Mouse (Mus musculus) limb, embryonic 11.5 days (tissue): ENCODE measurements around the gene Schip1. TPM values are rescaled to one million over a fixed set of nuclear protein-coding genes. Genes with fewer than 3 reads are reported as not detected.

Experiments used
- ATAC-seq: fragments of 200-750 bp; cut with Nextera tagmentation; 2 replicates; pipeline ENCODE4 v1.8.0; 2017; ENCODE audit warnings: low read depth; ENCODE audit not compliant: insufficient number of reproducible peaks, low FRiP score, low TSS enrichment
- DNase-seq: peaks from one replicate; pipeline ENCODE4 v3.0.0-alpha.2; 2015; ENCODE audit warnings: low spot score
- H3K27ac ChIP-seq: fragments of 300-500 bp; sonication (generic); replicated peaks from 2 replicates; pipeline ENCODE4 v1.5.1; 2014; ENCODE audit warnings: low read depth, mild to moderate bottlenecking, low read length
- H3K27me3 ChIP-seq: fragments of 300-500 bp; sonication (generic); 2 replicates; pipeline ENCODE4 v1.6.1; 2014; ENCODE audit warnings: mild to moderate bottlenecking, low read length, mixed read lengths; ENCODE audit not compliant: control insufficient read depth, insufficient read depth
- H3K36me3 ChIP-seq: fragments of 300-500 bp; sonication (generic); 2 replicates; pipeline ENCODE4 v1.6.1; 2014; ENCODE audit warnings: mild to moderate bottlenecking, low read length, moderate library complexity, mixed read lengths; ENCODE audit not compliant: control insufficient read depth, insufficient read depth
- H3K4me1 ChIP-seq: fragments of 300-500 bp; sonication (generic); 2 replicates; pipeline ENCODE4 v1.6.1; 2014; ENCODE audit warnings: low read length, mixed read lengths; ENCODE audit not compliant: control insufficient read depth, insufficient read depth
- H3K4me2 ChIP-seq: fragments of 300-500 bp; sonication (generic); 2 replicates; pipeline ENCODE4 v1.6.1; 2014; ENCODE audit warnings: low read depth, mild to moderate bottlenecking, moderate library complexity; ENCODE audit not compliant: severe bottlenecking
- H3K4me3 ChIP-seq: fragments of 300-500 bp; sonication (generic); 2 replicates; pipeline ENCODE4 v1.5.1; 2014; ENCODE audit warnings: low read depth, low read length
- H3K9ac ChIP-seq: fragments of 300-500 bp; sonication (generic); 2 replicates; pipeline ENCODE4 v1.6.1; 2014; ENCODE audit warnings: mild to moderate bottlenecking, low read length
- H3K9me3 ChIP-seq: fragments of 300-500 bp; sonication (generic); 2 replicates; pipeline ENCODE4 v1.6.1; 2016; ENCODE audit warnings: low read length; ENCODE audit not compliant: control insufficient read depth
- WGBS: fragments of 180-500 bp; shearing (Covaris S2); extraction: QIAGEN DNeasy Blood & Tissue Kit; methylation state at CpG from one replicate; pipeline ENCODE4 v1.1.7; 2014; 5-methylcytosine and 5-hydroxymethylcytosine counted together
- polyA plus RNA-seq: library from polyadenylated mRNA; unstranded; fragments of >200 nt; fragmentation: Nextera tagmentation; extraction: Ambion mirVana; gene quantifications from 2 replicates; pipeline ENCODE4 v1.2.1, GENCODE M21; 2014

Gene Schip1
- polyA plus RNA-seq, 1 experiment from 2014 or later, result 34.9 TPM

DNA sequence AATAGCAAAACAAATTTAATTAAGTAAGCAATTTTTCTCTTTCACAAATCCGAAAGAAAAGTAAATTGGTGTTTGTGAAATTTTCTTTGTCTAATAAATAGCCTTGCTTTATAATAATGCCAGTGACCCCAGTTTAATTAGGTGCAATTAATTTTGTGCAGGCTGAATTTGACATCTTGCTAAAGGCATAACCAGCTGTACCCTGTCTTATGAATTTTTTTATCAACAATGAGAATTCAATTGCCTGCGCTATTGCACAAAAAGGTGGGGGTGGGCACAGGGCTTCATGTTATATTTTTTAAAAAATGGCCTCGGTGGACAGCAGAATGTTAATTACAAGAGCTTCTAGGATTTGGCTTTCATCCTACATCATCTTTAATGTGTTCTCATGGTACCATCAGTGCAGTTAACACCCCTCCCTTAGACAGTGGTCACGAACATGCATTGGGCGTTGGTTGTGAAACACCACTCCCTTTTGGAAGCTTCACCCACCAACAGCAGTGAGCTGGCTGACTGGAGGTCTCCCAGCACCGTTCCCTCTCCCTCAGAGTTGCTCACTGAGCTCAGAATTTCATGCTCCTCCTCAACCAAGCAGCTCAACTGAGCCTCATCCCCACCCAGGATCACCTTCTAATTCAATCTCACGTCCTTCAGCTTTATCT lies 541.5 kb downstream of the Schip1 start:
- H3K4me2 ChIP-seq, result no peak overlapping the region
- H3K27me3 ChIP-seq, result no peaks in the 10 kb centered on the region
- no peaks in the 10 kb centered on the region for H3K36me3 ChIP-seq
- no peak overlapping the region for H3K4me3 ChIP-seq
- DNase-seq, result no peak
- no peaks in the 10 kb centered on the region for H3K9me3 ChIP-seq
- no peaks in the 10 kb centered on the region for H3K4me1 ChIP-seq
- H3K9ac ChIP-seq, result no peak overlapping the region
- no peak for ATAC-seq
- H3K27ac ChIP-seq, result no peak overlapping the region
- 88% methylated on average over 7 of the region's 7 CpGs for WGBS

- H3K4me1 ChIP-seq, result no peaks in the 10 kb centered on the region
- no peaks in the 10 kb centered on the region for H3K9me3 ChIP-seq
- no peaks in the 10 kb centered on the region for H3K36me3 ChIP-seq
- no peak overlapping the region for H3K9ac ChIP-seq
- no peaks in the 10 kb centered on the region for H3K27me3 ChIP-seq
- H3K4me2 ChIP-seq, result no peak overlapping the region
- H3K27ac ChIP-seq, result no peak overlapping the region
- no peak for ATAC-seq
- H3K4me3 ChIP-seq, result no peak overlapping the region
- WGBS, result 92% methylated on average over 8 of the region's 8 CpGs
- no peak for DNase-seq
Measured at GRCm38 (mm10) chr3:68606730-68607129, 542.1 kb downstream of the Schip1 start.

DNA sequence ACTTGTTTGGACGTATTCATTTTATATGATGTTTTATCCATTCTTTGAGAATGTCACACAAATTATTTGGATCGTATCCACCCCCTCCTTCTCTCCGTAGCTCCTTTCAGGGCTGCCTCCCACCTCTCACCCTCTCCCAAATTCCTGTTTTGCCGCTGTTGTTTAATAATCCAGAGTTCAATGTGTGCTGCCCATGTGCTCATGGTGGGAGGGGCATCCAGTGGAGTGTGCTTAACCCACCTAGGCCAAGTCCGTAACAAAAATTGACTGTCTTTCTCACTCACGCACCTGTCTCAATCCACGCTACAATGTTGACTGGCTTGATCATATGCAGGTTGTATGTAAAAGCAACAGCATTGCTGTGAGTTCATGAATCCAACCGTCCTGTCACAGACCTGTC lies 542.7 kb downstream of the Schip1 start:
- ATAC-seq, result no peak
- 89% methylated on average over 8 of the region's 8 CpGs for WGBS

DNA sequence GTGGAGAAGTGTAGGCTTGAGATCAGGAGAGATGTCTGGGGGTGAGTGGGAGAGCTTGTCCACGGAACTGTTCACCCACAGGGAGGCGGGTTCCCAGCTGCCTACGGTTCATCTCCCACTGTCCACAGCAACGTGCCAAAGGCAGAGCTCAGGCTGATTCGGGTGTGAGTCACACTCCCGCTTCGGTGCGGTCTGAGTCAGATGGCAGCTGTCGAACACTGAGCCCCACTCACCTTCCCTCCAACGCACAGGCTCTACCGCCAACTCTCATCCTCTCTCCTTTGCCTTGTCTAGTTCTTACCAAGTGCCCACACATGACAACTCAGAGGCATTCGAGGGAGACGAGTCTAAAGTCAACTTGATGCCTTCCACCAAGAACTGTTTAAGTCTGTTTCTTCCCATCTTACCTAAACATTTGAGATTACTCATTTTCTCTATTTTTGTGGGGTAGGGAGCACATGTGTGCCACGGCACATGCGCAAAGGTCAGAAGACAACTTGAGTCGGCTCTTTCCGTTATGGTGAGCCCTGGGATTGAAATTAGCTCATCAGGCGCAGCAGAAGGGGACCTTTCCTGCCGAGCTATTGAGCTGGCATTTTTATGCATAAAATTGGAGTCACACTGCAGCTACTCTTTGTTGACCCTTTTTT lies 544.4 kb downstream of the Schip1 start:
- Histone ChIP-seq H3K4me2 (no peak overlapping the region), H3K9me3 (no peaks in the 10 kb centered on the region), H3K36me3 (no peaks in the 10 kb centered on the region), H3K27ac (no peak overlapping the region; the same call in 1 of the 2 replicates), H3K4me3 (no peak overlapping the region), H3K9ac (no peak overlapping the region), H3K27me3 (no peaks in the 10 kb centered on the region), H3K4me1 (no peaks in the 10 kb centered on the region)
- DNase-seq (no peak), ATAC-seq (no peak)
- 85% methylated on average over 19 of the region's 19 CpGs for WGBS

More for the DNA sequence above, 542.7 kb downstream of the Schip1 start:
- H3K9ac ChIP-seq, result no peak overlapping the region
- H3K4me3 ChIP-seq, result no peak overlapping the region
- H3K4me2 ChIP-seq, result no peak overlapping the region
- H3K27me3 ChIP-seq, result no peaks in the 10 kb centered on the region
- no peaks in the 10 kb centered on the region for H3K4me1 ChIP-seq
- no peaks in the 10 kb centered on the region for H3K9me3 ChIP-seq
- DNase-seq, result no peak
- H3K36me3 ChIP-seq, result no peaks in the 10 kb centered on the region
- H3K27ac ChIP-seq, result no peak overlapping the region

GRCm38 (mm10) chr3:68610011-68610410 lies 545.4 kb downstream of the Schip1 start:
- H3K4me1 ChIP-seq, result no peaks in the 10 kb centered on the region
- H3K9me3 ChIP-seq, result no peaks in the 10 kb centered on the region
- H3K27me3 ChIP-seq, result no peaks in the 10 kb centered on the region
- H3K27ac ChIP-seq, result no peak overlapping the region
- no peak overlapping the region for H3K4me3 ChIP-seq
- H3K36me3 ChIP-seq, result no peaks in the 10 kb centered on the region
- ATAC-seq, result no peak
- whole genome bisulfite sequencing, result 64% methylated on average over 6 of the region's 6 CpGs
- no peak overlapping the region for H3K4me2 ChIP-seq
- H3K9ac ChIP-seq, result no peak overlapping the region
- no peak for DNase-seq

- DNase-seq (no peak), ATAC-seq (no peak)
- H3K4me3 ChIP-seq, result no peak overlapping the region
- no peak overlapping the region for H3K27ac ChIP-seq
- 68% methylated on average over 11 of the region's 11 CpGs for WGBS
- H3K9me3 ChIP-seq, result no peaks in the 10 kb centered on the region
- H3K4me1 ChIP-seq, result no peaks in the 10 kb centered on the region
- H3K36me3 ChIP-seq, result no peaks in the 10 kb centered on the region
- H3K27me3 ChIP-seq, result no peaks in the 10 kb centered on the region
- H3K4me2 ChIP-seq, result no peak overlapping the region
- no peak overlapping the region for H3K9ac ChIP-seq
Measured at GRCm38 (mm10) chr3:68610598-68611261, 546.1 kb downstream of the Schip1 start.

- H3K9ac ChIP-seq, result no peak overlapping the region
- no peak overlapping the region for H3K27ac ChIP-seq
- 76% methylated on average over 10 of the region's 10 CpGs for WGBS
- H3K27me3 ChIP-seq, result no peaks in the 10 kb centered on the region
- H3K9me3 ChIP-seq, result no peaks in the 10 kb centered on the region
- no peaks in the 10 kb centered on the region for H3K4me1 ChIP-seq
- DNase-seq, result no peak
- no peaks in the 10 kb centered on the region for H3K36me3 ChIP-seq
- H3K4me2 ChIP-seq, result no peak overlapping the region
- ATAC-seq, result no peak
- H3K4me3 ChIP-seq, result no peak overlapping the region
Measured at GRCm38 (mm10) chr3:68615042-68615810, 550.6 kb downstream of the Schip1 start.

- no peak overlapping the region for H3K4me3 ChIP-seq
- no peak for ATAC-seq
- no peaks in the 10 kb centered on the region for H3K27me3 ChIP-seq
- no peaks in the 10 kb centered on the region for H3K36me3 ChIP-seq
- DNase-seq, result no peak
- H3K4me1 ChIP-seq, result no peaks in the 10 kb centered on the region
- no peak overlapping the region for H3K4me2 ChIP-seq
- WGBS, result 94% methylated on average over 12 of the region's 12 CpGs
- no peaks in the 10 kb centered on the region for H3K9me3 ChIP-seq
- no peak overlapping the region for H3K9ac ChIP-seq
- H3K27ac ChIP-seq, result no peak overlapping the region
Measured at GRCm38 (mm10) chr3:68616363-68616762, 551.8 kb downstream of the Schip1 start.
